Mouse (Mus musculus) inflammation-experienced regulatory T-cells, adult 16 weeks (primary cell): ENCODE measurements around the gene Prkaca. TPM values are rescaled to one million over a fixed set of nuclear protein-coding genes. Genes with fewer than 3 reads are reported as not detected.

Source experiments
- polyA plus RNA-seq: library from polyadenylated mRNA; unstranded; fragments of 100-300 nt; shearing (Covaris generic); gene quantifications from one replicate; pipeline ENCODE4 v1.2.1, GENCODE M21; 2017

Prkaca gene
- 2.1 TPM for polyA plus RNA-seq

DNA sequence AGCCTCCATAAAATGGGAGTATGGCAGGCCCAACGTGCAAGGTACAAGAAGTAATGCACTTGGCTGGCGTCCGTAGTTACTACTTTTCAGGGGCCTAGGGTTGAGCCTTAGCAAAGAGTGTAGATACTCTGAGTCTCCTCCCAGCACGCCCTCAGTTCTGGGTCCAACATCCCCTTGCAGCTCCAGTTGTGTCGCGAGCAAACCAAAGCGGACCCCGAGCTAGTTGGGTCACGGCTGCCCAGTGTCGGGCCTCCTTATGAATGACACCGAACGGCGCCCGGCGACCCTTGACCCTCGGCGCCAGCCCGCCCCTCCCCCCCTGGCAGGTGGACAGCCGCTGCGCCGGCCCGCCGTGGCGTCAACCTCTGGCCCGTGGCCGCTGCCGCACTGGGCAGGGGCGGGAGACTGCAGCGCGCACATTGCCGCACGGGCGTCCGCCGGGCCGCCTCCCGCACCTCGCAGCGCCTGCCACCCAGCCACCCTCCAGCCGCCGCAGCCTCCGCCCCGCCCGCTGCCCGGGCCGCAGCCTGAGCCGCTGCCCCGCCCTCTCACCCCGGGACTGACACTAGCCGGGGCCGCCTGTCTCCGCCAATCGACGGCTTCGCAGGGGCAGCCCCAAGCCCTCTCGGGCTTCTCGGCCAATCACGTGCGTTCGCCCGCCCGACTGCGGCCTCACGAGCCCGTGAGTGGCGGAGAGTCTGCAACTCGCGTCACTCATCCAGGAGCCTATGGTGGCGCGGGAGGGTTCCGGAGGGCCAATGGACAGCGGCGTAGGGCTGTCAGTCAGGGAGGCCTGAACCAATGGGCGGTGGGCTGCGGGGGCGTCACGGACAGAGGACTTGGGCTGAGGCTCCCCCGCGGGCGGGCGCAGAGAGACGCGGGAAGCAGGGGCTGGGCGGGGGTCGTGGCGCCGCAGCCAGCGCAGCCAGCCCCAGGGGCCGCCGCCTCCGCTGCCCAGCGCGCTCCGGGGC, at the start of gene Prkaca:
TSS of gene Prkaca (plus strand) at position 844 of the 971 bp plus-strand sequence.

DNA sequence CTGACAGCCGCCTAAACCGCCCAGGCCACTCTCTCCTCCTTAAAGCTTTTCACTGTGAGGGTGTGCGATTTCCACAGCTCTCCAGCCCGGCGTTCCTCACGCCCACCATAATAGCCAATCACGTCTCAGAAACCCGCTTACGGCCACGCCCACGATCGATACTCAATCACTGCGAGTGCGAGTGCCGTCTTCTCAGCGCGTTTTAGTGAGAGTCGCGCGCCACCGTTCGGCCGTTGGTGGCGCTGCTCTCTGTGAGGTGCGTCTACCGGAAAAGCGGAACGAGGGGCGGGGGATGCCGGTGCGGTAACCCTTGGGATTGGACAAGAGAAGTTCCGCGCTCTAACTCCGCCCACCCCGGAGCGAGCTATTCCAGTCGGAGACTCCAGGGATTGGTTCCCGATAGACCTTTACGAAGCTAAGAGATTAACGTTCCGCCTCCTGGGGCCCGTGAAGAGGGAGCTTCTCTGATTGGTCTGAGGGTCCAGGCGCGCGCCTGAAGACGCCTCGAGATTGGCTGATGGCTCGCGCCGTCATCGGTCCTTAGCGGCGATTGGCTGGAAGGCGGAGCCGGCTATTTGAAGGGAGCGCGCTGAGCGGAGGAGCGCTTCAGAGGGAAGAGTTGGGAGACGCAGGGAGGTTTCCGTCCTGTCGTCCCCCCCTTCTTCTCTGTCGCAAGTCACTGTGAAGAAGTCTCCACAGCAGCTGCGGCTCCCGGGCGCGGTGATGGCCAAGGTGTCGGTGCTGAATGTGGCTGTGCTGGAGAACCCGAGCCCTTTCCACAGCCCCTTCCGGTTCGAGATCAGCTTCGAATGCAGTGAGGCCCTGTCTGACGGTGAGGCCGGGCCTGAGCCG, 17.5 kb upstream of the Prkaca start, which contains the start of the genes Gm10644 and Asf1b:
TSS of gene Gm10644 (minus strand) at position 100 of the 852 bp plus-strand sequence.
TSS of gene Asf1b (plus strand) at position 402 of the 852 bp plus-strand sequence.

DNA sequence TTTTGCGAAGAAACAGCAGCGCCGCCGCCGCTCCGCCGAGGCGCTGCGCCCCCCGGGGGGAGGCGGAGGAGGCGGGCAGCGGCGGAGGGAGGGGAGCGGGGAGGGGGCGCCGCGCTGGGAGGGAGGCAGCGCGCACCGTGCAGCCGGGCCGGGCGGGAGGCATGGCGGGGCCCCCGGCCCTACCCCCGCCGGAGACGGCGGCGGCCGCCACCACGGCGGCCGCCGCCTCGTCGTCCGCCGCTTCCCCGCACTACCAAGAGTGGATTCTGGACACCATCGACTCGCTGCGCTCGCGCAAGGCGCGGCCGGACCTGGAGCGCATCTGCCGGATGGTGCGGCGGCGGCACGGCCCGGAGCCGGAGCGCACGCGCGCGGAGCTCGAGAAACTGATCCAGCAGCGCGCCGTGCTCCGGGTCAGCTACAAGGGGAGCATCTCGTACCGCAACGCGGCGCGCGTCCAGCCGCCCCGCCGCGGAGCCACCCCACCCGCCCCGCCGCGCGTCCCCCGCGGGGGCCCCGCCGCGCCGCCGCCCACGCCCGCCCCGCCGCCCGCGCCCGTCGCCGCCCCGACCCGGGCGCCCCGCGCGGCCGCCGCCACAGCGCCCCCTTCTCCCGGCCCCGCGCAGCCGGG, 24.8 kb downstream of the Prkaca start, which contains the start of gene Samd1:
TSS of gene Samd1 (plus strand) at position 162 of the 631 bp plus-strand sequence.

DNA sequence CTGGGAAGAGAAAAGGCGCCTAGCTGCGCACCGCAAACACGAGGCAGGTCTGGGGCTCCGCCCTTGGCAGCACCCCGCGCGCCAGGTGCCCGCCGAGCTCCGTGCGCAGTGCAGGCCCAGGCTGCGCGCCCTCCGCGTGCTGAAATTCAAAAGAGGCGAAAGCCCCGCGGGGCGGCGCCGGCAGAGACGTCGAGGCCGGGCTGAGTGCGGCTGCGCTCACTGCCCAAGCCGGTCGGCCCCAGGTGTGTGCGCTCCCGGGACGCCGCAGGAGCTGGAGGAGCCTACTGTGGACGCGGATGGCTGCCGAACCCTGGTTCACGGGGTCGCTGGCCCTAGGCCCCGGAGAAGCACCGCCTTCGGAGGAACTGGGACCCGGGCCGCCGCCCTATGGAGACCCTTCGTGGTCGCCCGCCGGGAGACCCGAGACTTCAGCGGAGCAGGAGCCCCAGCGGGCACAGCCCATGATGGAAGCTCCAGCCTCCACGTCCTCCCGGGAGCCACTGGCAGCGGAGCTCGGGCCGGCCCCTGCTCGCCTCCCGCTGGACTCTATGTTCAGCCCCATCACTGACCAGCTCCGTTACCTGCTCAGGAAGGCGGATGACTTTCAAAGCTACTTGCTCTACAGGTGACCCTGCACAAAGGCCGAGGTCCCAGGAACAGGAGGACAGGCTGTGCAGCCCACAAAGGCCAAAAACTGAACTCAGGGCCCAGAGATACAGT, 28.6 kb downstream of the Prkaca start, which contains the start of gene 1700067K01Rik:
TSS of gene 1700067K01Rik (plus strand) at position 222 of the 720 bp plus-strand sequence.

DNA sequence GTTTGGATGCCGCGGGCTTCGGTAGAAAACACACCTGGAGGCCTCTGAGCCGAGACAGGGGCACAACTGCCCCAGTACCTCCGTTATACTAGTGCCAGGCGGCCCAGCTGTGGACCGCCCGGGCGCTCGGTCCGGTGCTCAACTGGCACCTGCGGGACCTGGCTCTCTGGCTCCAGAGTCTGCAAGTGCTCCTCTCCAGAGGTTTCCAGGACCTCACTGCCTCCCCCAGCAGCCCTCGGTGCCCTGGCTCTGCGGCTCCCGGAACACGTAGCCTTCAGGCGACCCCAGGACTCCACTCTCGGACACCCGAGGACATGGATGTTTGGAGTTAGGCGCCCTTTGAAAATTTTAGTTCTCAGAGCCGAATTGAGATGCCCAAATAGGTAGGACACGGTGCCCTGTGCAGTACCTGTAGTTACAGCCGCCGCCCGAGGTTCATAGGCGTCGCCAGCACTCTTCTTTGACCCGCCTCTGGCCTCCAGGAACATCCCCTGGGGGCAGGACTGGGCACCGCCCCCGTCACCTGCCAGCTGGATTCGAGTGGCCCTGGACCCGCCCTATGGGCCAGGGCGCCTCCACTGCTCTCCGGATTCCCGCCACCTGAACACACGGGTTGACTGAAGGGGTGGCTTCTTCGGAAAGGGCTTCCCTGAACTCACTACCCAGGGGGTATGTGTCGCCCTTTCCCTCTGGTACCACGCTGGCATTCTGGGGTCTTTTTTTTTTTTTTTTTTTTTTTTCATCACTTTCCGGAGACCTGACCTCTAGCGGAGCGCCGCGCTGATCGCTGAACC, 39.1 kb downstream of the Prkaca start, which contains the start of gene 2210011C24Rik:
TSS of gene 2210011C24Rik (minus strand) at position 467 of the 794 bp plus-strand sequence.

DNA sequence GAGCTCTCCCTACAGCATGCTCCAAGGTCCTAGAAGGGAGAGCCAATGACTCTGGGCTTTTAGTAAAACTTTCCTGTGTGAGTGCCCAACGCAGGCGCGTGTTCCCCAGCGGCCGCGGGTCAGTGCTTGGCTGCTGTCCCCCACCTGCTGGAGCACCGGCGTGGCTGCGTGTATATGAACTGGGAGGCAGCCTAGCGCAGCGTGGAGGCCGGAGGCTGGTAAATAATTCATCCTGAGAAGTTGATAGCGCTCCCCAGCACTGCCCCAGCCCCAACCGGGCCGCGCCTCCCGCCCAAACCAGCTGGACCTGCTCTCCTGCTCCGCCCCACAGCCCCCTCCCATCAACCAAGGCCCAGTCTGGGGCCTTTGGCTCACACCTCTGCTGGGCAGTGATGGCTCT, 48.3 kb downstream of the Prkaca start, which contains the start of gene Palm3:
TSS of gene Palm3 (plus strand) at position 376 of the 400 bp plus-strand sequence.

DNA sequence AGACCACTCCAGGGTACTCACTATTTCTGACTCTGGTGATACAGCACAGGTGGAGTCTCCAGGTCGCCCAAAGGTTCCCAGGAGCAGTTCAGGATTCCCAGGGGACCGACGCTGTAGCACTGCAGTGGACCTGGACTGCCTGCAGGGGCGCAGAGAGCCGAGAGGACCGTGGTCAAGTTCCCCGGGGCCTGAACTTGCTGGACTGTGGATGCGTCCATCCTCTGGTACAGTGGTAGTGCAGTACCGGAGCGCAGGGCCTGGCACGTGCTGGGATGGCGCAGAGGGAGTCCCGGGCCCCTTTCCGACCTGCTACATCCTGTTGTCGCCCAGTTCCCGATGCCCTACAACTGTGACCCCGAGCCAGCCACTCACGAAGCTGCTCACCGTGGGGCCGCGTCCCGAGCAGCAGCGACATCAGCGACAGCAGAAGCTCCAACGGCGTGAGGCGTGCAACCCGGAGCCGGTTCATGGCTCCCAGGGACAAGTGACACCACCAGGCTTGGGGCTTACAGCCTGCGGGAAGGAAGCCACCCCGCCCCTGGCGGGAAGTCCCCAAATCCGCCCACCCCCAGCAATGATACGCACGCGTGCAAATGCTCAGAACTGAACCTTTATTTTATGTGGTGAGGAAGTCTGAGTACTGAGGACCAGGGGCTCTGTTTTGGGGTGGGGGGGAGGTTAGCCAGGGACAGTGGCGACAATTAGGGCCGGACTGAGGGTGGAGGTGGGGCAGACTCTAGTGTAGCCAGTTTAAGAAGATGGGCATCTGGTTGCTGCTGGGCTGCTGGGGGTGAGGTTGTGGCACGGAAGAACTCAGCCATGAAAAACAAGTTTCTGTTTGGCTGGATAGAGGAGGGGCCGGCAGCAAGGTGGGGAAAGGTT, 69.5 kb downstream of the Prkaca start, which contains the start of gene Il27ra:
TSS of gene Il27ra (minus strand) at position 524 of the 882 bp plus-strand sequence.

DNA sequence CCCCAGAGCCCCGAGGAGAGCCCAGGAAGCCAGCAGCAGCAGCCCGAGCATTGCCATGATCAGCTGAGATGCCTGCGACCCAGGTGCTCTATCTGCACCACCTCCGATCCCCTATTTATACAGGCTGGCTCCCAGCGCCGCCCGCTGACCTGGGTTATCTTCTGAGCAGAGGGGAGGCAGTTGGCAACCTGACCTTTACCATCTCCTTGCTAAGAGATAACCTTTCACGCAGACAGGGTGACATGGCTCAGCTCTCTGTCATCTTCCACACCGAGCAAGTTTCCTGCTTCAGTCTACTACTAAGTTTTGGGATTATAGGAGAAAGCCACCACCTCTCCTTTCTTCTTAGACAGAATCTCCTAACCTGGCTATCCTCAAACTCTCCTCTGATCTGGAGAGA, 72.1 kb downstream of the Prkaca start, which contains the start of gene Rln3:
TSS of gene Rln3 (minus strand) at position 101 of the 400 bp plus-strand sequence.

Other genes with a start within 250 kb of the Prkaca start
- 568 TPM for gene Adgre5, start 231.7 kb upstream of the Prkaca start, polyA plus RNA-seq
- 3.2 TPM for gene Adgrl1, start 72.9 kb upstream of the Prkaca start, polyA plus RNA-seq
- gene Gm10644, start 17.8 kb upstream of the Prkaca start, polyA plus RNA-seq: 0.94 TPM
- 26.9 TPM for gene Asf1b, start 17.5 kb upstream of the Prkaca start, polyA plus RNA-seq
- gene Samd1, start 24.7 kb downstream of the Prkaca start, polyA plus RNA-seq: 1.5 TPM
- 1.2 TPM for gene 1700067K01Rik, start 28.5 kb downstream of the Prkaca start, polyA plus RNA-seq
- 1.0 TPM for gene 2210011C24Rik, start 39.2 kb downstream of the Prkaca start, polyA plus RNA-seq
- gene Palm3, start 48.5 kb downstream of the Prkaca start, polyA plus RNA-seq: 4.5 TPM
- 435 TPM for gene Il27ra, start 69.6 kb downstream of the Prkaca start, polyA plus RNA-seq
- 136 TPM for gene Rln3, start 72.0 kb downstream of the Prkaca start, polyA plus RNA-seq
- gene Gm10643, start 92.1 kb downstream of the Prkaca start, polyA plus RNA-seq: 0.98 TPM
- 45.8 TPM for gene Rfx1, start 93.8 kb downstream of the Prkaca start, polyA plus RNA-seq
- 28.9 TPM for gene Dcaf15, start 131.8 kb downstream of the Prkaca start, polyA plus RNA-seq
- 24.7 TPM for gene Podnl1, start 153.0 kb downstream of the Prkaca start, polyA plus RNA-seq
- gene Cc2d1a, start 174.9 kb downstream of the Prkaca start, polyA plus RNA-seq: 63.0 TPM
- gene 4930432K21Rik, start 175.0 kb downstream of the Prkaca start, polyA plus RNA-seq: 2.4 TPM
- gene Nanos3, start 212.2 kb downstream of the Prkaca start, polyA plus RNA-seq: not detected